ENCODE assay signal across 7 mouse cellular contexts in the genomic region with DNA sequence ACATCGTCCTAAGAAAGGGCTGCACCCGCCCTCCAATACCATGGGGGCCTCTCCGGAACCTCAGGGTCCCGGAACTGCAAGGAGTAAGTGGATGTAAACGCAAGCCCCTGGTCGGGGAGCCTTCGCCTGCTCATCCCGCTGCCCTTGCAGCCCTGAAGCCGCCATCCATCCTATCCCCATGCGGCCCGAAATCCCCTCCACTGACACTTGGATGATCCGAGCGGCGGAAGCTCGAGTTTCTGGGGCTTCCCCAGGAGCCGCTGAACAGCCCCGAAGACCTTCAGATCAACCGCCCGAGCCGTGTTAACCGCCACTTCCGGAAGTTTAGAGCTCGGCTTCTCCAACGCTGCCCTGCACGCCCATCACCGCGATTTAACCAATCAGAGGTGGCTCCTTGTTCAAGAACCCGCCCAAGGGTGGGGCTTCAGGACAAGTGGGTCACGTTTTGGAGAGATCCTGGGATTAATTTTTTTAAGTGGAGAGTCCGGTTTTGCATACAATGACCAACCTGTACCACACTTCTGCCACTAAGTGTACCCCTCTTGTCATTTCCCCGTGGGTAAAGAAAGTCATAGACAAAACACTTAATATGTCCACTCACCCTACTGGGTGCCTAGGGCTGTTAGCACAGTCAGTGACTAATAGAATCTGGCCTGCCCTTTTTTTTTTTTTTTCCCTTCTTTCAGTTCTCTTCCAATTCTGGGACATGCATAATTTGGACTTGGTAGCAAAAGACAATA. TPM values are rescaled to one million over a fixed set of nuclear protein-coding genes. Genes with fewer than 3 reads are reported as not detected.
DNase-seq lines count a peak whose midpoint lies in the region; ATAC-seq lines count a peak whose summit lies in the region.

No protein-coding gene starts in this region.

- under 1% methylated on average over 31 of the region's 31 CpGs for WGBS in embryonic facial prominence, embryonic 11.5 days
- WGBS in limb, embryonic 11.5 days, result under 1% methylated on average over 31 of the region's 31 CpGs
- under 1% methylated on average over 31 of the region's 31 CpGs for WGBS in midbrain, embryonic 14.5 days

- H3K4me2 ChIP-seq in embryonic facial prominence, embryonic 11.5 days (ENCODE audit: low read depth, low read length), result peak overlapping the region; percentile 72
- H3K4me2 ChIP-seq in limb, embryonic 11.5 days (ENCODE audit: low read depth, severe bottlenecking), result peak overlapping the region; percentile 87
- peak overlapping the region; percentile 93 for H3K4me2 ChIP-seq in midbrain, embryonic 14.5 days (ENCODE audit: low read length)

- no peaks in the 10 kb centered on the region for H3K9me3 ChIP-seq in embryonic facial prominence, embryonic 11.5 days (replicated peaks; ENCODE audit: control insufficient read depth, low read length)
- no peaks in the 10 kb centered on the region for H3K9me3 ChIP-seq in limb, embryonic 11.5 days (ENCODE audit: control insufficient read depth, low read length)
- H3K9me3 ChIP-seq in midbrain, embryonic 14.5 days (ENCODE audit: control insufficient read depth, low read length), result no peaks in the 10 kb centered on the region

- H3K9ac ChIP-seq in embryonic facial prominence, embryonic 11.5 days (replicated peaks; ENCODE audit: low read length), result peak overlapping the region; percentile 65
- peak overlapping the region; percentile 88 for H3K9ac ChIP-seq in limb, embryonic 11.5 days (ENCODE audit: low read length)
- H3K9ac ChIP-seq in midbrain, embryonic 14.5 days (replicated peaks; ENCODE audit: low read length), result peak overlapping the region; percentile 75

- peak overlapping the region; percentile 53 for H3K4me3 ChIP-seq in embryonic facial prominence, embryonic 11.5 days (ENCODE audit: low read depth, low read length)
- peak overlapping the region; percentile 72 for H3K4me3 ChIP-seq in limb, embryonic 11.5 days (ENCODE audit: low read depth, low read length)
- H3K4me3 ChIP-seq in midbrain, embryonic 14.5 days (replicated peaks; ENCODE audit: low read depth, low read length), result peak overlapping the region; percentile 64

- no peaks in the 10 kb centered on the region for H3K27me3 ChIP-seq in embryonic facial prominence, embryonic 11.5 days (ENCODE audit: control insufficient read depth, insufficient read depth, low read length)
- no peaks in the 10 kb centered on the region for H3K27me3 ChIP-seq in limb, embryonic 11.5 days (ENCODE audit: control insufficient read depth, insufficient read depth, low read length)
- no peaks in the 10 kb centered on the region for H3K27me3 ChIP-seq in midbrain, embryonic 14.5 days (ENCODE audit: control insufficient read depth, insufficient read depth, low read length)

- no peak overlapping the region for H3K27ac ChIP-seq in embryonic facial prominence, embryonic 11.5 days (replicated peaks; ENCODE audit: low read depth, low read length)
- H3K27ac ChIP-seq in limb, embryonic 11.5 days (replicated peaks; ENCODE audit: low read depth, low read length), result no peak overlapping the region
- peak overlapping the region; percentile 78 for H3K27ac ChIP-seq in midbrain, embryonic 14.5 days (replicated peaks; ENCODE audit: low read depth, low read length)

- no peaks in the 10 kb centered on the region for H3K36me3 ChIP-seq in embryonic facial prominence, embryonic 11.5 days (replicated peaks; ENCODE audit: control insufficient read depth, insufficient read depth, low read depth, low read length)
- no peaks in the 10 kb centered on the region for H3K36me3 ChIP-seq in limb, embryonic 11.5 days (ENCODE audit: control insufficient read depth, insufficient read depth, low read length)
- no peaks in the 10 kb centered on the region for H3K36me3 ChIP-seq in midbrain, embryonic 14.5 days (ENCODE audit: control insufficient read depth, insufficient read depth, low read length)

- peak; percentile 94 for ATAC-seq in embryonic facial prominence, embryonic 11.5 days (replicated peaks; ENCODE audit: insufficient number of reproducible peaks, low FRiP score, low TSS enrichment, low read depth)
- ATAC-seq in limb, embryonic 11.5 days (ENCODE audit: insufficient number of reproducible peaks, low FRiP score, low TSS enrichment, low read depth), result peak; percentile 93
- peak; percentile 96 for ATAC-seq in midbrain, embryonic 14.5 days (ENCODE audit: low FRiP score, low TSS enrichment)

- DNase-seq in adrenal gland, postnatal 14 days, result peak; percentile 97
- peak; percentile 99 for DNase-seq in embryonic facial prominence, embryonic 11.5 days (ENCODE audit: low spot score)
- peak; percentile 100 for DNase-seq in heart, adult 11 months
- peak; percentile 99 for DNase-seq in kidney, adult 18-20 months
- DNase-seq in limb, embryonic 11.5 days (ENCODE audit: low spot score), result peak; percentile 98
- DNase-seq in midbrain, embryonic 14.5 days, result peak; percentile 98
- DNase-seq in spleen, adult 18-20 months, result peak; percentile 93 to 97

- H3K4me1 ChIP-seq in embryonic facial prominence, embryonic 11.5 days (ENCODE audit: control insufficient read depth, insufficient read depth, low read length), result no peaks in the 10 kb centered on the region
- peaks cover 3% of the 10 kb centered on the region; the same call in 1 of the 2 replicates for H3K4me1 ChIP-seq in limb, embryonic 11.5 days (ENCODE audit: control insufficient read depth, insufficient read depth, low read length)
- 0 out of 2 replicates have a peak, but pooled peaks cover 5% of the 10 kb centered on the region for H3K4me1 ChIP-seq in midbrain, embryonic 14.5 days (ENCODE audit: control insufficient read depth, insufficient read depth, low read length)

RNA-seq across cellular contexts. Expression of a gene that starts 8.0 kb away (rescaled TPM):
- total RNA-seq in adrenal gland, postnatal 14 days (2021), result 31.5 and 38.3 TPM in 2 replicates
- polyA plus RNA-seq in embryonic facial prominence, embryonic 11.5 days (2014; fragmentation: Nextera tagmentation; extraction: Ambion mirVana), result 49.7 and 58.5 TPM in 2 replicates
- 55.1 and 62.3 TPM in 2 replicates for polyA plus RNA-seq in limb, embryonic 11.5 days (2014; fragmentation: Nextera tagmentation; extraction: Ambion mirVana)
- 56.5 and 63.7 TPM in 2 replicates for polyA plus RNA-seq in midbrain, embryonic 14.5 days (2014; fragmentation: Nextera tagmentation; extraction: Ambion mirVana)

RNA-seq across cellular contexts. Expression of a gene that starts 8.1 kb away (rescaled TPM):
- 0.98 and 1.1 TPM in 2 replicates for total RNA-seq in adrenal gland, postnatal 14 days (2021)
- 0.89 and 0.95 TPM in 2 replicates for polyA plus RNA-seq in embryonic facial prominence, embryonic 11.5 days (2014; fragmentation: Nextera tagmentation; extraction: Ambion mirVana)
- polyA plus RNA-seq in limb, embryonic 11.5 days (2014; fragmentation: Nextera tagmentation; extraction: Ambion mirVana), result 0.67 and 0.85 TPM in 2 replicates
- polyA plus RNA-seq in midbrain, embryonic 14.5 days (2014; fragmentation: Nextera tagmentation; extraction: Ambion mirVana), result 1.1 and 1.6 TPM in 2 replicates

RNA-seq across cellular contexts. Expression of a gene that starts 9.9 kb away (rescaled TPM):
- 9.3 and 11.3 TPM in 2 replicates for total RNA-seq in adrenal gland, postnatal 14 days (2021)
- polyA plus RNA-seq in embryonic facial prominence, embryonic 11.5 days (2014; fragmentation: Nextera tagmentation; extraction: Ambion mirVana), result 9.5 TPM in 2 replicates
- polyA plus RNA-seq in limb, embryonic 11.5 days (2014; fragmentation: Nextera tagmentation; extraction: Ambion mirVana), result 9.5 and 10.3 TPM in 2 replicates
- polyA plus RNA-seq in midbrain, embryonic 14.5 days (2014; fragmentation: Nextera tagmentation; extraction: Ambion mirVana), result 9.4 and 10.2 TPM in 2 replicates

RNA-seq across cellular contexts. Expression of a gene that starts 58.9 kb away (rescaled TPM):
- 65.7 and 66.2 TPM in 2 replicates for total RNA-seq in adrenal gland, postnatal 14 days (2021)
- 15.2 and 15.7 TPM in 2 replicates for polyA plus RNA-seq in embryonic facial prominence, embryonic 11.5 days (2014; fragmentation: Nextera tagmentation; extraction: Ambion mirVana)
- 18.7 and 19.0 TPM in 2 replicates for polyA plus RNA-seq in limb, embryonic 11.5 days (2014; fragmentation: Nextera tagmentation; extraction: Ambion mirVana)
- polyA plus RNA-seq in midbrain, embryonic 14.5 days (2014; fragmentation: Nextera tagmentation; extraction: Ambion mirVana), result 8.0 and 10.3 TPM in 2 replicates
